Mouse (Mus musculus) brain, embryonic 14.5 days (tissue): ENCODE data around the gene Tnfaip8l1.

Experiments
- CTCF ChIP-seq: fragments of 200-500 bp; IDR thresholded peaks from 2 replicates; pipeline ENCODE4 v1.5.1; 2012; ENCODE audit warnings: inconsistent platforms, mild to moderate bottlenecking, moderate library complexity, borderline replicate concordance; ENCODE audit not compliant: insufficient read depth, insufficient read length; ENCODE audit errors: extremely low read depth
- POLR2A ChIP-seq: fragments of 200-500 bp; IDR thresholded peaks from 2 replicates; pipeline ENCODE4 v1.6.1; 2012; ENCODE audit warnings: mild to moderate bottlenecking, inconsistent platforms, borderline replicate concordance; ENCODE audit not compliant: poor library complexity, insufficient read depth, insufficient read length, severe bottlenecking; ENCODE audit errors: extremely low read depth

DNA sequence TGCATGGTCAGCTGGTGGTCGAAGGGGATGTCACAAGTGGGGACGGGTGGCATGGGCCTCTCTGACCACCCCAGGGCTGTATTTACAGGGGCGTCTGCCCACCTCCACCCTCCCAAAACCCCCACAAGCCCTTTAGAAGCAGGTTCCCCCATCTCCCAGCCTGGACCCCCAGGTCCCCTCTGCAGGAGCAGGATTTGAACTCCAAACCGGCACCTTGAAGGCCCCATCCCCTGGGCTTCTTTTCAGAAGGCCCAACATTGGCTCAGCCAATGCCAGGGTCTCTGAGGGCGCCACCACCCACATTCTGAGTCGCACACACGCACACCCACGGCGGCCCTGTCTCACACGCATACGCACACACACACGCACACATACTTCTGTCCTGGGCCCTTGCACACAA lies 39.1 kb upstream of the Tnfaip8l1 start:
- TF ChIP-seq POLR2A (no peak), CTCF (no peak)
